Mouse (Mus musculus): ENCODE results near the gene Irgm1. TPM values are rescaled to one million over a fixed set of nuclear protein-coding genes. Genes with fewer than 3 reads are reported as not detected.
A peak's percentile ranks its signal among the peaks of the same experiment; 100 is the strongest.

The Irgm1 gene
- polyA plus RNA-seq, 1 experiment = 11.4 TPM

GRCm38 (mm10) chr11:48874465-48874864 lies 3.0 kb upstream of the Irgm1 start:
- no peak for TF ChIP-seq POLR2A (IDR thresholded peaks at IDR 0.05; ENCODE audit: extremely low read depth, insufficient read depth, low read length)
- peak; percentile 74; the same call in 1 of the 2 replicates for TF ChIP-seq CTCF (IDR thresholded peaks at IDR 0.05; ENCODE audit: extremely low read depth, insufficient read depth, low read length)
- H3K4me3 ChIP-seq (ENCODE audit: insufficient read depth, low read length) = no peak overlapping the region
- no peaks in the 10 kb centered on the region for H3K4me1 ChIP-seq (ENCODE audit: control insufficient read depth, insufficient read depth, low read length)
- H3K27ac ChIP-seq (ENCODE audit: insufficient read depth, low read length) = no peak overlapping the region

DNA sequence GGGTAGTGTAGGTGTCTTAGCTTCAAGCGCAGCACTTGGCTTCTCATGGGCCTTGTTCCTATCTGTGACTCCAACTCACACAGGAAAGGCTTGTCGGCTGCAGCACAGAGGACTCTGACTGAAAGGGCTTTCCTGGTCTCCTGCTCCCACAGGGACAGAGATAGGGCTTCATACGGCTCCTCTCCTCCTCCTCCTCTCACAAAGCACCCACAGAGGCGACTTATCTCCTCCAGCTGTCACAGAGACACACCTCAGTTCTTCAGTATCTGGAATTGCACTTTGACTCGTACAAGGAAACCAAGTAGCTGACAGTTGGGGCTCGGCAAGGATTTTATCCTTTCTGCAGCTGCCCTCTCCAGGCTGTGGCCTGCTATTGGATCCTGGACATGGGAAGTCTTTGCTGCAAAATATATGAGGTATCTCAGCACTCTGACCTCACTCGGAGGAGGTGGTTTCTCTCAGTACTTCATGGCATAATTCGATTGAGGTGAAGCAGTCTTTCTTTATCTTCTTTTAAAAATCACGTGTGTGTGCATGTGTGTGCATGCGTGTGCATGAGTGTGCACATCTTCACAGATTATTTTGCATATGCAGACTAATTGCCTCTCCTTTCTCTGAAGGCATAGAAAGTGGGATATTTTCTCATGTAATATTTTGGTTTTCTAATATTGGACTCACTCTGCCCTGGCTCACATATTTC lies 2.3 kb upstream of the Irgm1 start:
- Histone ChIP-seq H3K27ac (ENCODE audit: insufficient read depth, low read length) (no peak overlapping the region), H3K4me3 (ENCODE audit: insufficient read depth, low read length) (no peak overlapping the region), H3K4me1 (ENCODE audit: control insufficient read depth, insufficient read depth, low read length) (no peaks in the 10 kb centered on the region)
- TF ChIP-seq CTCF (IDR thresholded peaks at IDR 0.05; ENCODE audit: extremely low read depth, insufficient read depth, low read length) (no peak), POLR2A (IDR thresholded peaks at IDR 0.05; ENCODE audit: extremely low read depth, insufficient read depth, low read length) (no peak)

- peak overlapping the region; percentile 69; the same call in 1 of the 2 replicates for H3K27ac ChIP-seq (ENCODE audit: insufficient read depth, low read length)
- H3K4me1 ChIP-seq (ENCODE audit: control insufficient read depth, insufficient read depth, low read length) = no peaks in the 10 kb centered on the region
- no peak overlapping the region for H3K4me3 ChIP-seq (ENCODE audit: insufficient read depth, low read length)
- no peak for TF ChIP-seq POLR2A (IDR thresholded peaks at IDR 0.05; ENCODE audit: extremely low read depth, insufficient read depth, low read length)
- TF ChIP-seq CTCF (IDR thresholded peaks at IDR 0.05; ENCODE audit: extremely low read depth, insufficient read depth, low read length) = no peak
These were observed 1.3 kb upstream of the Irgm1 start for GRCm38 (mm10) chr11:48872695-48873300.

- H3K4me3 ChIP-seq (ENCODE audit: insufficient read depth, low read length) = peak overlapping the region; percentile 73
- H3K27ac ChIP-seq (ENCODE audit: insufficient read depth, low read length) = peak overlapping the region; percentile 69
- TF ChIP-seq POLR2A (IDR thresholded peaks at IDR 0.05; ENCODE audit: extremely low read depth, insufficient read depth, low read length) (0 out of 2 replicates have a peak, but pooled peaks have one; percentile 29), CTCF (IDR thresholded peaks at IDR 0.05; ENCODE audit: extremely low read depth, insufficient read depth, low read length) (no peak)
- H3K4me1 ChIP-seq (ENCODE audit: control insufficient read depth, insufficient read depth, low read length) = no peaks in the 10 kb centered on the region
These were observed 496 bp upstream of the Irgm1 start for GRCm38 (mm10) chr11:48871817-48872541.

DNA sequence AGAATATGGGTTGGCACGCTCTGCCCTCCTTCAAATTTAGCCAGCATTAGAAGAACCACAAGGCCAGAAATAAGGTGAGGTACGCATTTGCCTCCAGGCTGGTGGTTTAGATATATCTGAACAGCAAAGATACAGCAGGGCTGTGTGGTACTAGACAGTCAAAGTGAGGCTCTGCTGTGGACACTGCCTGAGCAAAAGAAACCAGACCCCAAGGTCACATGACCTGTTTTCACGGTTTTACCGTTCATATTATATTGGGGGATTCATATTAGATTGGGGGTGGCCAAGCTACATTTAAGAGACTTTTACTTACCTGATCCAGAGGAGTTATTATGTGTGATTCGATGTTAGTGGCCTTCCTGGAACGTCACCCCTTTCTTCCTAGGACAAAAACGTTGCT lies 702 bp downstream of the Irgm1 start:
- no peaks in the 10 kb centered on the region for H3K4me1 ChIP-seq (ENCODE audit: control insufficient read depth, insufficient read depth, low read length)
- H3K27ac ChIP-seq (ENCODE audit: insufficient read depth, low read length) = peak overlapping the region; percentile 69
- H3K4me3 ChIP-seq (ENCODE audit: insufficient read depth, low read length) = peak overlapping the region; percentile 73
- TF ChIP-seq POLR2A (IDR thresholded peaks at IDR 0.05; ENCODE audit: extremely low read depth, insufficient read depth, low read length) (no peak), CTCF (IDR thresholded peaks at IDR 0.05; ENCODE audit: extremely low read depth, insufficient read depth, low read length) (no peak)

- peak overlapping the region; percentile 19; the same call in 1 of the 2 replicates for H3K4me3 ChIP-seq (ENCODE audit: insufficient read depth, low read length)
- H3K27ac ChIP-seq (ENCODE audit: insufficient read depth, low read length) = no peak overlapping the region
- H3K4me1 ChIP-seq (ENCODE audit: control insufficient read depth, insufficient read depth, low read length) = no peaks in the 10 kb centered on the region
- no peak for TF ChIP-seq CTCF (IDR thresholded peaks at IDR 0.05; ENCODE audit: extremely low read depth, insufficient read depth, low read length)
- TF ChIP-seq POLR2A (IDR thresholded peaks at IDR 0.05; ENCODE audit: extremely low read depth, insufficient read depth, low read length) = no peak
These were observed 1.9 kb downstream of the Irgm1 start for GRCm38 (mm10) chr11:48869380-48870110.

DNA sequence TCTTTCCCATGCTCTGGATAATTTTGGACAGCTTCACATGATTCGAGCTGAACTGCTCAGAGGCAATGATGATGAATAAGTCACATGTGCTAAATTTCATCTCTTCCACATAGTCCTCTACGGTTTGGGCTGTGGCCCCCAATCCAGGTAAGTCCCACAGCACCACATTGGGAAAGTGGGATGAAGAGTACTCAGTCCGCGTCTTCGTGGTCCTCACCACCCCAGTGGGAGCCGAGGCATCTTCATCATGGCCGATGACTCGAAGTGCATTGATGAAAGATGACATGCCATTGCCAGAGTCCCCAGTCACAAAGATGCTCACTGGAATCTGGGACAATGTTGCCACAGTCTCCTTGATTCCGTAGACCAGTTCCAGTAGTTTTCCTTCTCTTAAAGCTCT lies 5.0 kb downstream of the Irgm1 start:
- TF ChIP-seq CTCF (IDR thresholded peaks at IDR 0.05; ENCODE audit: extremely low read depth, insufficient read depth, low read length) (no peak), POLR2A (IDR thresholded peaks at IDR 0.05; ENCODE audit: extremely low read depth, insufficient read depth, low read length) (no peak)
- Histone ChIP-seq H3K4me3 (ENCODE audit: insufficient read depth, low read length) (no peak overlapping the region), H3K4me1 (ENCODE audit: control insufficient read depth, insufficient read depth, low read length) (no peaks in the 10 kb centered on the region), H3K27ac (ENCODE audit: insufficient read depth, low read length) (no peak overlapping the region)

GRCm38 (mm10) chr11:48863808-48864207 lies 7.7 kb downstream of the Irgm1 start:
- Histone ChIP-seq H3K4me3 (ENCODE audit: insufficient read depth, low read length) (no peak overlapping the region), H3K27ac (ENCODE audit: insufficient read depth, low read length) (no peak overlapping the region), H3K4me1 (ENCODE audit: control insufficient read depth, insufficient read depth, low read length) (no peaks in the 10 kb centered on the region)
- TF ChIP-seq POLR2A (IDR thresholded peaks at IDR 0.05; ENCODE audit: extremely low read depth, insufficient read depth, low read length) (no peak), CTCF (IDR thresholded peaks at IDR 0.05; ENCODE audit: extremely low read depth, insufficient read depth, low read length) (no peak)

- Histone ChIP-seq H3K4me1 (ENCODE audit: control insufficient read depth, insufficient read depth, low read length) (no peaks in the 10 kb centered on the region), H3K27ac (ENCODE audit: insufficient read depth, low read length) (no peak overlapping the region)
These were observed 8.6 kb downstream of the Irgm1 start for GRCm38 (mm10) chr11:48862784-48863319.

More at GRCm38 (mm10) chr11:48862784-48863319, 8.6 kb downstream of the Irgm1 start:
- TF ChIP-seq POLR2A (IDR thresholded peaks at IDR 0.05; ENCODE audit: extremely low read depth, insufficient read depth, low read length) = no peak
- no peak for TF ChIP-seq CTCF (IDR thresholded peaks at IDR 0.05; ENCODE audit: extremely low read depth, insufficient read depth, low read length)
- H3K4me3 ChIP-seq (ENCODE audit: insufficient read depth, low read length) = no peak overlapping the region

Data from cortical plate, adult 2 months (tissue).